Mouse (Mus musculus) naive thymus-derived CD4-positive, alpha-beta T cell, adult 2 months (primary cell): ENCODE measurements around the gene Uqcrfs1.

Experiments
- DNase-seq: peaks from one replicate; pipeline ENCODE4 v3.0.0-alpha.2; 2011; ENCODE audit warnings: low read depth

The Uqcrfs1 gene

GRCm38 (mm10) chr13:30544856-30545604 lies at the start of gene Uqcrfs1:
TSS of gene Uqcrfs1 (minus strand) at chr13:30545362.
- peak; percentile 98 for DNase-seq

- no peak for DNase-seq
Measured at GRCm38 (mm10) chr13:30585786-30586185, 40.6 kb upstream of the Uqcrfs1 start.

- DNase-seq, result peak; percentile 26
Measured at GRCm38 (mm10) chr13:30582541-30582940, 37.4 kb upstream of the Uqcrfs1 start.

GRCm38 (mm10) chr13:30578806-30579205 lies 33.6 kb upstream of the Uqcrfs1 start:
- DNase-seq, result no peak

GRCm38 (mm10) chr13:30576819-30577218 lies 31.7 kb upstream of the Uqcrfs1 start:
- no peak for DNase-seq

GRCm38 (mm10) chr13:30572971-30573370 lies 27.8 kb upstream of the Uqcrfs1 start:
- DNase-seq, result no peak

- DNase-seq, result peak; percentile 53
Measured at GRCm38 (mm10) chr13:30570182-30570581, 25.0 kb upstream of the Uqcrfs1 start.

GRCm38 (mm10) chr13:30567571-30567970 lies 22.4 kb upstream of the Uqcrfs1 start:
- no peak for DNase-seq

- DNase-seq, result peak; percentile 66
Measured at GRCm38 (mm10) chr13:30566767-30567166, 21.6 kb upstream of the Uqcrfs1 start.

GRCm38 (mm10) chr13:30560603-30561002 lies 15.4 kb upstream of the Uqcrfs1 start:
- DNase-seq, result no peak

GRCm38 (mm10) chr13:30560052-30560451 lies 14.9 kb upstream of the Uqcrfs1 start:
- no peak for DNase-seq

GRCm38 (mm10) chr13:30557751-30558150 lies 12.6 kb upstream of the Uqcrfs1 start:
- no peak for DNase-seq

GRCm38 (mm10) chr13:30553051-30553587 lies 8.0 kb upstream of the Uqcrfs1 start:
- peak; percentile 37 for DNase-seq

- no peak for DNase-seq
Measured at GRCm38 (mm10) chr13:30549339-30549738, 4.2 kb upstream of the Uqcrfs1 start.

- DNase-seq, result peak; percentile 91
Measured at GRCm38 (mm10) chr13:30548835-30549234, 3.7 kb upstream of the Uqcrfs1 start.

GRCm38 (mm10) chr13:30530761-30531160 lies 14.4 kb downstream of the Uqcrfs1 start:
- DNase-seq, result peak; percentile 57

- DNase-seq, result no peak
Measured at GRCm38 (mm10) chr13:30524961-30525360, 20.2 kb downstream of the Uqcrfs1 start.

- no peak for DNase-seq
Measured at GRCm38 (mm10) chr13:30523971-30524370, 21.2 kb downstream of the Uqcrfs1 start.

GRCm38 (mm10) chr13:30523246-30523891 lies 21.8 kb downstream of the Uqcrfs1 start:
- no peak for DNase-seq

GRCm38 (mm10) chr13:30521282-30521902 lies 23.8 kb downstream of the Uqcrfs1 start:
- no peak for DNase-seq

- DNase-seq, result no peak
Measured at GRCm38 (mm10) chr13:30518191-30518590, 27.0 kb downstream of the Uqcrfs1 start.

- DNase-seq, result no peak
Measured at GRCm38 (mm10) chr13:30507651-30508050, 37.5 kb downstream of the Uqcrfs1 start.
